Mouse (Mus musculus): Measurements from ENCODE around the gene Fam126a.

DNA sequence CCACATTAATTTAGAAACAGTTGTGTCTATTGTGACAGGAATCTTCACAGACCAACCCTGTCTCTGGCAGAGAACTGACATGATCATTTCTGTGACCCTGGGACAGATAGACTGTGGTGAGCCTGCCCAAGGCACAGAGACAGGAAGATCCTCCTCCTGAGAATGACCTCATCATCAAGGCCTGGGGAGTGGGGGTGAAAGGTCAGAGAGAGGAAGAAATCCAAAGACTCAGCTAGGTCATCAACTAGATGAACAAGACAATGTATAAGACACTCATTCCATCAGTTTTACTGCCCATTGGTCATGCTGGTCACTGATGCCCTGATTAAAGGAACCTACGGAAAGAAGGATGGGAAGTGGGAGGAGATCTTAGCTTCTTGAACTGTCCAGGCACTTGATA is 3.6 kb upstream of the Fam126a start:
- TF ChIP-seq POLR2A (IDR thresholded peaks at IDR 0.05; ENCODE audit: control insufficient read depth, low read depth, low read length) (no peak), CTCF (IDR thresholded peaks at IDR 0.05; ENCODE audit: control insufficient read depth, insufficient read depth, insufficient replicate concordance, low read depth, low read length) (no peak)

Measured in testis, adult 2 months (tissue).